Mouse (Mus musculus): ENCODE measurements around the gene Tmx2. TPM values are rescaled to one million over a fixed set of nuclear protein-coding genes. Genes with fewer than 3 reads are reported as not detected.
A peak's percentile ranks its signal among the peaks of the same experiment; 100 is the strongest.

Tmx2 gene
- polyA plus RNA-seq, 1 experiment = 71.2 TPM

DNA sequence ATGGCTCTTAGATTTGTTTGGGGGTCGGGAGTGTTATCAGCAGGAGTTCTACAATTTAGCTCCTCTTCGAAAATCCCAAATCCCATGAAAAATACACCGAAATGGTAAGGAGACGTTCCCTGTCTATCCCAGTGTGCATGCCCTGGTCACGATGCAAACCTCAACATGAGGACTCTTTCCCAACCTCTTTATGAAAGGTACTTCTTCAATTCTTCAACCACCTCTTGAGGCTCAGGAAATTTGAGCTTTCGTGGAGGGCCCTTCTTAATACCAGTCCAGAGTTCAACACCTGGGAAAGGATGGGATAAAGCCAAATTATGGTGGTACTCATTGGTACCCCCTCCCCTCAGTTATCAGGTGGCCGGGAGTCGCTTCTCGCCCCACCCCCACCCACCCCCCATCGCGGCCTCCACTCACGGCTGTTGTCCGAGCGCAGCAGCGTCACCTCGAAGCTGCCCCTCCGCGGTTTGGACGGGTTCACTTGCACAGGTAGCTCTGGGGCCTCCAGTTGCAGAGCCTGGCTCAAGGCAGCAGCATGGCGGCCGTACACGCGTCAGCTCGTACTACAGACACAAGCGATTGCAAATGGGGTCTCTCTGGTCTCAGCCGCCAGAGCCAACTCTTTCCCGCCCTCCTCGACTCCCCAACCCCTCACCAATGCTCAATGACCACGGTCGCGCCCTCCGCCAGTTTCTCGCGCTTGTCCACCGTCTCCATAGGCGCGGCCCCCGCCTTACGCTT is 8.9 kb downstream of the Tmx2 start:
- no peak for TF ChIP-seq CTCF (IDR thresholded peaks at IDR 0.05; ENCODE audit: borderline replicate concordance, insufficient read depth, low read length)
- no peak for TF ChIP-seq POLR2A (IDR thresholded peaks at IDR 0.05; ENCODE audit: low read depth, low read length)
- Histone ChIP-seq H3K4me3 (ENCODE audit: insufficient read depth, low read length) (peak overlapping the region; percentile 89), H3K4me1 (ENCODE audit: control insufficient read depth, insufficient read depth, low read length) (peaks cover 3% of the 10 kb centered on the region), H3K27ac (ENCODE audit: insufficient read depth, low read length) (no peak overlapping the region)

DNA sequence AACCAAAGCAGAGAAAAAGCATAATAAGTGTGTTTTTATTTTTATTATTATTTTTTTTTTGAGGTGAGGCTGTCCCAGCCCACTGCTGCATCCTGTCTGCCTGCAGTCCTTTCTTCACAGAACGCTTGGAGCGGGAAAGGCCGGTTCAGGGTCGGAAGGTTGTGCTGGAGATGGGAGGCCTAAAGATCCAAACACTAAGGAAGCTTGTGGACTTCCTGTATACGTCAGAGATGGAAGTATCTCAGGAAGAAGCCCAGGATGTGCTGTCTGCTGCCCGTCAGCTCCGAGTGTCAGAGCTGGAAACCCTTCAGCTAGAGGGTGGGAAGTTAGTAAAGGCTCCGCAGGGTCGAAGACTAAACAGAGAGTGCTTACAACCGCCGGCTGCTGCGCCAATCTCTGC is 12.9 kb downstream of the Tmx2 start:
- Histone ChIP-seq H3K4me1 (ENCODE audit: control insufficient read depth, insufficient read depth, low read length) (peaks cover 3% of the 10 kb centered on the region), H3K27ac (ENCODE audit: insufficient read depth, low read length) (no peak overlapping the region), H3K4me3 (ENCODE audit: insufficient read depth, low read length) (no peak overlapping the region)
- TF ChIP-seq POLR2A (IDR thresholded peaks at IDR 0.05; ENCODE audit: low read depth, low read length) (no peak), CTCF (IDR thresholded peaks at IDR 0.05; ENCODE audit: borderline replicate concordance, insufficient read depth, low read length) (no peak)

DNA sequence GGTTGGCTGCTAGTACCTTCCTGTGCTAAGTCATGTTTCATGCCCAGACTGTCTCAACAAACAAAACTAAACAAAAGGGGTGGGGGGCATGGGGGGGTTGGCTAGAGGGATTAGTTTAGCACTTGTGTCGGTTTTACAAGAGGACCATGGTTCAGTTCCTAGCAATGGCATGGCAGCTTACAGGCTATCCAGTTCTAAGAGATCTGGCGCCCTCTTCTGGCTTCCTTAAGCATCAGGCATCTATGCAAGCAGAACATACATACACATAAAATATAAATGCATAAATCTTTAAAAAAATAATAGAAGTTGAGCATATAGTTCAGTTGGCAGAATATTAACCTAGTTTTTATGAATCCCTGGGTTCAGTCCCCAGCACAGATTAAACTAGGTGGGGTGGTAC is 16.1 kb downstream of the Tmx2 start:
- no peak overlapping the region for H3K27ac ChIP-seq (ENCODE audit: insufficient read depth, low read length)
- H3K4me1 ChIP-seq (ENCODE audit: control insufficient read depth, insufficient read depth, low read length) = no peaks in the 10 kb centered on the region
- no peak overlapping the region for H3K4me3 ChIP-seq (ENCODE audit: insufficient read depth, low read length)
- TF ChIP-seq POLR2A (IDR thresholded peaks at IDR 0.05; ENCODE audit: low read depth, low read length) = no peak
- TF ChIP-seq CTCF (IDR thresholded peaks at IDR 0.05; ENCODE audit: borderline replicate concordance, insufficient read depth, low read length) = no peak

DNA sequence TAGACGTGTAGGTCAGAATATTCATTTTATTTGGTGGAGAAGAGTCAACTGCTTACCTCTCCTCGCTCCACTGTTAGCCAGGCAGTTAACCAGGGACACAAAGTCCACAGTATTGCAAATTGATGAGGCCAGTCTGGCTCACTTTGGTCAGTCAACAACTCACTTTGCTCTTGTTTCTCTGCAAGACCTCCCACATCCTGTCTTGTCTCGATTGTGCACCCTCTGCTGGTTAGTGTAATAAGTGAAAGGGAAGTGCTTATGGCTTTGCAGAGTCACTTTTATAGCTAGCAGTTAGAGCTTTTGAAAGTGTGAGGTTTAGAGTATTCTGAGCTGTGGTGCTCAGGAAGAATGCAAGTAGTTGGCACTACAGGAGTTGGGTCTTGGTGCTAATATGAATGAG is 18.7 kb downstream of the Tmx2 start:
- Histone ChIP-seq H3K4me1 (ENCODE audit: control insufficient read depth, insufficient read depth, low read length) (no peaks in the 10 kb centered on the region), H3K4me3 (ENCODE audit: insufficient read depth, low read length) (no peak overlapping the region), H3K27ac (ENCODE audit: insufficient read depth, low read length) (no peak overlapping the region)
- no peak for TF ChIP-seq CTCF (IDR thresholded peaks at IDR 0.05; ENCODE audit: borderline replicate concordance, insufficient read depth, low read length)
- no peak for TF ChIP-seq POLR2A (IDR thresholded peaks at IDR 0.05; ENCODE audit: low read depth, low read length)

DNA sequence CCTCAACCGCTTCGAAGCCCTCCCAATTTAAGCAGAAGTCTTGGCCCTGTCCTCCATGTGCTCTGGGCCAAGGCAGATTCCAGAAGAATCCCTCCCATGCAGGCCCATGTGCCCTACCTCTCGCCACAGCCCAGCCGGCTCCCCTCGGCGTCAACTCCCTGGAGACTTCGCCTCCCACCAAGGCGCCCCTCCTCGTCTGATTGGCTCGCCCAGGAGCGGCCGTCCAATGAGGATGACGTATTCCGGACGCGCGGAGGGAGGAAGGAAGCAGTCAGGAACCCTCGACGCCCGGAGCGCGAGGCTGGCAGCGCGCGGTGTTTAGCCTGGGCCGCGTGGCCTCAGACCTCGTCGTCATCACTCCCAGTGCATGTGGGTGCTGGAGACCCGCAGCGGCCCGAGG is 20.1 kb downstream of the Tmx2 start, which contains the start of gene Btbd18:
Gene Btbd18 (plus strand): TSS at position 274 of the 400 bp plus-strand sequence.
- Histone ChIP-seq H3K4me3 (ENCODE audit: insufficient read depth, low read length) (no peak within 1 kb of the TSS), H3K4me1 (ENCODE audit: control insufficient read depth, insufficient read depth, low read length) (no peaks in the 10 kb centered on the region), H3K27ac (ENCODE audit: insufficient read depth, low read length) (no peak within 1 kb of the TSS)
- no peak for TF ChIP-seq POLR2A (IDR thresholded peaks at IDR 0.05; ENCODE audit: low read depth, low read length)
- TF ChIP-seq CTCF (IDR thresholded peaks at IDR 0.05; ENCODE audit: borderline replicate concordance, insufficient read depth, low read length) = no peak

DNA sequence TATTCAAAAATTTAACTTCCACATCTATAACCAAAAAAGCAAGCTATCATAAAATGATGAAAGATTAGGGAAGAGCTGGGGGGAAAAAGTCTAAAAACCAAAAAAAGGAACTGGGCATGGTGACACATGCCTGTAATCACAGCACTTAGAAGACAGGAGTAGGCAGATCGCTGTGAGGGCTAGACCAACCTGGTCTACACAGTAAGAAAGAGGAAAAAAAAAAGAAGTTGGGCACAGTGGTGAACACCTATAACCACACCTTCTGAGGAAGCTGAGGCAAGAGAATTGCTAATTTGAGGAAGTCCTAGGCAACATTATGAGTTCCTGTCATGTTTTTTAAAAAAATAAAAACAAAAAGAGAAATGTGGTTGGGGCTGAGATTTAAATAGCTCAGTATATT is 23.1 kb downstream of the Tmx2 start:
- no peak overlapping the region for H3K4me3 ChIP-seq (ENCODE audit: insufficient read depth, low read length)
- H3K27ac ChIP-seq (ENCODE audit: insufficient read depth, low read length) = no peak overlapping the region
- no peak for TF ChIP-seq POLR2A (IDR thresholded peaks at IDR 0.05; ENCODE audit: low read depth, low read length)
- TF ChIP-seq CTCF (IDR thresholded peaks at IDR 0.05; ENCODE audit: borderline replicate concordance, insufficient read depth, low read length) = no peak
- no peaks in the 10 kb centered on the region for H3K4me1 ChIP-seq (ENCODE audit: control insufficient read depth, insufficient read depth, low read length)

DNA sequence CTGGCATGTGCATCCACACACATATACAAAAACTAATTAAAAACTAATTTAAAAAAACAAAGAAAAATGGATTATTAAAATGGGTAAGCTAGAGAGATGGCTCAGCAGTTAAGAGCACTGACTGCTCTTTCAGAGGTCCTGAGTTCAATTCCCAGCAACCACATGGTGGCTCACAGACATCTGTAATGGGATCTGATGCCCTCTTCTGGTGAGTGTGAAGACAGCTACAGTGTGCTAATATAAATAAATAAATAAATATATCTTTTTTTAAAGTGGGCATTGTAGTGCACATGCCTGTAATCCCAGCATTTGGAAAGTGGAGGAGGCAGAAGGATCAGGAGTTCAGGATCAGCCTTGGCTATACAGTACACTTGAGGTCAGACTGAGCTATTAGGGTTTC is 25.6 kb downstream of the Tmx2 start:
- no peaks in the 10 kb centered on the region for H3K4me1 ChIP-seq (ENCODE audit: control insufficient read depth, insufficient read depth, low read length)
- H3K4me3 ChIP-seq (ENCODE audit: insufficient read depth, low read length) = no peak overlapping the region
- TF ChIP-seq POLR2A (IDR thresholded peaks at IDR 0.05; ENCODE audit: low read depth, low read length) (no peak), CTCF (IDR thresholded peaks at IDR 0.05; ENCODE audit: borderline replicate concordance, insufficient read depth, low read length) (no peak)
- H3K27ac ChIP-seq (ENCODE audit: insufficient read depth, low read length) = no peak overlapping the region

DNA sequence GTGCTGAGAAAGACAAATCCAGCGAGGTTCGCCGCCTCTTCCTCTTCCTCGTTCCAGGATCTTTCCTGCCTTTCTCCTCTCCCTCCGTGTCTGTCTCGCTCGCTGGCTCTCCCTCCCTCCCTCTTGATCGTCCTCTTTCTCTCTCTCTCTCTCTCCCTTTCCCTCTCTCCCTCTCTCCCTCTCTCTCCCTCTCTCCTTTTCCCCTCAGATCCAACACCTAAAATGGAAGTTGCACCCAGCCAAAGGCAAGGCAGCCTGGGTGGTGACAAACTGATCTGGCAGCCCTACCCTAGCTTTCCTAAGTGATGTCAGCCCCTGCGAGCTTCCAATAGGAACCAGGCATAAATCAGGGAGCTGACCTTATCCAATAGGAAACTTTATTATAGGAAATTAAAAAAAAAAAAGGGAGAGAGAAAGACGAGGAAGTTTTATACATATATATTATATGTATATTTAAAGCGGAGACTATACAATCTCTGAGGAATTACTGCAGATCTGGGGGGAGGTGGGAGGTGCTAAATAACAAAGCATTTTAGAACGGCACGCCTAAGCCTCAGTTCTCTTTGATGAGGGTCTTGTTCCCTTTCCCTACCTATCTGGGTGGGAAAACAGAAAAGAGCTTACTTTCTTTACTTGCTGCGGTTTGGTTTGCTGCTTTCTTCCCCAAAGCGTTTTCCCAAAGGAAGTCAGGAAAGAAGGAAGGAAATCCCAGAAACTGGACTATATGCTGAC is 28.3 kb downstream of the Tmx2 start, which contains the start of gene Ctnnd1:
Gene Ctnnd1 (minus strand): TSS at position 302 of the 732 bp plus-strand sequence.
- no peak for TF ChIP-seq CTCF (IDR thresholded peaks at IDR 0.05; ENCODE audit: borderline replicate concordance, insufficient read depth, low read length)
- peak; percentile 96 for TF ChIP-seq POLR2A (IDR thresholded peaks at IDR 0.05; ENCODE audit: low read depth, low read length)
- Histone ChIP-seq H3K4me1 (ENCODE audit: control insufficient read depth, insufficient read depth, low read length) (peaks cover 3% of the 10 kb centered on the region; the same call in 1 of the 2 replicates), H3K27ac (ENCODE audit: insufficient read depth, low read length) (peak within 1 kb of the TSS; percentile 99), H3K4me3 (ENCODE audit: insufficient read depth, low read length) (peak within 1 kb of the TSS; percentile 85)

DNA sequence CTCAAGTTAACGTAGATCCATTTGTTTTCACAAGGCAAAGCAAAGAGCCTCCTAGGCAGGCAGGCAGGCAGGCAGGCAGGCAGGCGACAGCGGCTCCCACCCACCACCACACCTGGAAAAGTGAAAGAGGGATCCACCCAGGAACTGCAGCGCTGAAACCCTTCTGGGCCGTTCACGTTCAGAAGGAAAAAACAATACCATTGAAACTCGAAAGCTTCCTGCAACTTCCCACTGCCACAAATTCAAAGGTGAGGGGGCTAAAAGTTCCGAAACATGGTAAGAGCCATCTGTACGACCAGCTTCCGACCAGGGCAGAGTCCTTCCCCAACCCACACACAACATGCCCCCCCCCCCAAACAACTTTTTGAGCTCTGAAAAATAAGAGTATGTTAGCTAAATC is 29.3 kb downstream of the Tmx2 start:
- H3K4me1 ChIP-seq (ENCODE audit: control insufficient read depth, insufficient read depth, low read length) = peaks cover 3% of the 10 kb centered on the region; the same call in 1 of the 2 replicates
- no peak for TF ChIP-seq POLR2A (IDR thresholded peaks at IDR 0.05; ENCODE audit: low read depth, low read length)
- no peak for TF ChIP-seq CTCF (IDR thresholded peaks at IDR 0.05; ENCODE audit: borderline replicate concordance, insufficient read depth, low read length)
- H3K4me3 ChIP-seq (ENCODE audit: insufficient read depth, low read length) = peak overlapping the region; percentile 83
- peak overlapping the region; percentile 73 for H3K27ac ChIP-seq (ENCODE audit: insufficient read depth, low read length)

DNA sequence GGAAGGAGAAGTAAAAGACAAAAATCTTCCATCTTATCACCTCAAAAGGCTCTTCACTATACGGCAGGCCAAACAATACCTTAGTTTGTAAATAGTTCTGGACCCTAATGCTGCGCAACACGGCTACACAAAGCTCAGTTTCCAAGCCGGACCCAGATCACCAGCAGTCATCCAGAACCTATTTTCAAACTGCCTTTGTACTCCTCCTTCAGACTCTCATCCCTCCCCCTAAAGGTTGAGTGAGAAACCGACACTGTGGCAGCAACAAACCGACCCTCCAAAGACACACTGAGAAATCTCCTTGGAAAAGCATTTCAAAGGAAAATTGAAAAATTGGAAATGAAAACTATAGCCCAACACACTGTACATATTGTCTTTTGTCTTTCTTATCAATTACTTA is 30.6 kb downstream of the Tmx2 start:
- no peak for TF ChIP-seq POLR2A (IDR thresholded peaks at IDR 0.05; ENCODE audit: low read depth, low read length)
- no peak for TF ChIP-seq CTCF (IDR thresholded peaks at IDR 0.05; ENCODE audit: borderline replicate concordance, insufficient read depth, low read length)
- no peak overlapping the region for H3K27ac ChIP-seq (ENCODE audit: insufficient read depth, low read length)
- peak overlapping the region; percentile 51 for H3K4me3 ChIP-seq (ENCODE audit: insufficient read depth, low read length)
- peaks cover 3% of the 10 kb centered on the region; the same call in 1 of the 2 replicates for H3K4me1 ChIP-seq (ENCODE audit: control insufficient read depth, insufficient read depth, low read length)

All from embryonic fibroblast, embryonic 13.5 days (primary cell).